Mouse (Mus musculus) cerebellum, postnatal 14 days (tissue): ENCODE measurements around the gene Rnf220.

Experiments
- DNase-seq, 2 experiments: peaks; one replicate each; pipeline ENCODE4 v3.0.0; 2021; ENCODE audit warnings: mixed read lengths in 2 of 2

Gene Rnf220

GRCm38 (mm10) chr4:117496482-117497165 lies at the start of gene Rnf220:
Gene Rnf220, minus strand, starts transcription at chr4:117497052.
- DNase-seq, result peak; percentile 46 to 53

- DNase-seq, result no peak
Observed at GRCm38 (mm10) chr4:117546616-117547015, 49.8 kb upstream of the Rnf220 start.

GRCm38 (mm10) chr4:117545448-117545847 lies 48.6 kb upstream of the Rnf220 start:
- DNase-seq, result no peak

GRCm38 (mm10) chr4:117540571-117540970 lies 43.7 kb upstream of the Rnf220 start:
- no peak for DNase-seq

GRCm38 (mm10) chr4:117539329-117539980 lies 42.6 kb upstream of the Rnf220 start:
- no peak for DNase-seq

GRCm38 (mm10) chr4:117537002-117537401 lies 40.1 kb upstream of the Rnf220 start:
- no peak for DNase-seq

- no peak for DNase-seq
Observed at GRCm38 (mm10) chr4:117535496-117536200, 38.8 kb upstream of the Rnf220 start.

GRCm38 (mm10) chr4:117529843-117530242 lies 33.0 kb upstream of the Rnf220 start:
- DNase-seq, result no peak

GRCm38 (mm10) chr4:117527952-117528351 lies 31.1 kb upstream of the Rnf220 start:
- DNase-seq, result peak; percentile 33 to 47

- no peak for DNase-seq
Observed at GRCm38 (mm10) chr4:117527116-117527899, 30.5 kb upstream of the Rnf220 start.

GRCm38 (mm10) chr4:117525990-117526389 lies 29.1 kb upstream of the Rnf220 start:
- no peak for DNase-seq

- no peak for DNase-seq
Observed at GRCm38 (mm10) chr4:117521350-117521749, 24.5 kb upstream of the Rnf220 start.

- DNase-seq, result no peak
Observed at GRCm38 (mm10) chr4:117518246-117518645, 21.4 kb upstream of the Rnf220 start.

- no peak for DNase-seq
Observed at GRCm38 (mm10) chr4:117499043-117499442, 2.2 kb upstream of the Rnf220 start.

- peak; percentile 24 to 42 for DNase-seq
Observed at GRCm38 (mm10) chr4:117495869-117496401, 917 bp downstream of the Rnf220 start.

- peak in 1 of 2 experiments; percentile 34 for DNase-seq
Observed at GRCm38 (mm10) chr4:117494911-117495501, 1.8 kb downstream of the Rnf220 start.

- DNase-seq, result peak; percentile 30 to 39
Observed at GRCm38 (mm10) chr4:117493905-117494851, 2.7 kb downstream of the Rnf220 start.

- DNase-seq, result peak; percentile 24 to 54
Observed at GRCm38 (mm10) chr4:117493161-117493568, 3.7 kb downstream of the Rnf220 start.

- DNase-seq, result no peak
Observed at GRCm38 (mm10) chr4:117491840-117492239, 5.0 kb downstream of the Rnf220 start.

- no peak for DNase-seq
Observed at GRCm38 (mm10) chr4:117489975-117490374, 6.9 kb downstream of the Rnf220 start.

- DNase-seq, result no peak
Observed at GRCm38 (mm10) chr4:117489566-117489965, 7.3 kb downstream of the Rnf220 start.
